Mouse (Mus musculus) gastrocnemius, adult 18-20 months (tissue): Measurements from ENCODE around the gene Spag7. TPM values are rescaled to one million over a fixed set of nuclear protein-coding genes. Genes with fewer than 3 reads are reported as not detected.

Source experiments
- DNase-seq: peaks from one replicate; pipeline ENCODE4 v3.0.0; 2021; ENCODE audit warnings: low spot score
- total RNA-seq, 2 experiments: library from RNA; stranded (reverse); gene quantifications; 2 replicates each; pipeline ENCODE4 v1.2.3; 2021

The Spag7 gene
- total RNA-seq, 2 experiments from 2014 or later, result 83.4 to 103 TPM

DNA sequence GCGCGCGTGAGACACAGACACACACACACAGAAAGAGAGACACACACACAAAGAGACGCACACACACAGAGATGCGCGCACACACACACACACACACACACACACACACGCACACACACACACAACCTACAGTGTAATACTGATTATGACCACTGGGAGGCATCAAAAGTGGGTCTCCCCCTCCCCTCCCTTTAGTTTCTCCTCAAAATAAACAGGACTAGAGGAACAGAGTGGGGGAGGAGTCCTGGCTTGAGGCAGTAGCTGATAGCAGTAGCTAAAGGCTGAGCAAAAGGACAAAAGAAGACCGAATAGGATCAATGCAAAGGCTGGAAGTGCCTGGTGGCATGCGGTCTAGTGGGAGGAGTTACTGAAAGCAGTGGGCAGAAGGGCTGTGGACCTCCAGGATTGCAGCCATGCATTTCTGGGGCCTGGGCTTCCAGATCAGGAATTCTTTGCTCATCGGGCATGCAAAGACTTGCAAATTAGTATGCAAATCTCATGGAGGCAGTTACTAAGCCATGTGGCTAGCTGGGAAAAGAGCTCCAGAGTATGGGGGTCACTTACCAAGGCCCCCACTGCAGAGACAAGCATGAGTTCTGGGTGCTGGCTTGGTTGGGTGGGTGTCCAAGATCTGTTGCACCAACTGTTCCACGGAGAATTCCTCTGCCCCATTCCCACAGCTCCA lies 12.8 kb upstream of the Spag7 start:
- no peak for DNase-seq

GRCm38 (mm10) chr11:70681170-70681569 lies 12.0 kb upstream of the Spag7 start:
- no peak for DNase-seq

DNA sequence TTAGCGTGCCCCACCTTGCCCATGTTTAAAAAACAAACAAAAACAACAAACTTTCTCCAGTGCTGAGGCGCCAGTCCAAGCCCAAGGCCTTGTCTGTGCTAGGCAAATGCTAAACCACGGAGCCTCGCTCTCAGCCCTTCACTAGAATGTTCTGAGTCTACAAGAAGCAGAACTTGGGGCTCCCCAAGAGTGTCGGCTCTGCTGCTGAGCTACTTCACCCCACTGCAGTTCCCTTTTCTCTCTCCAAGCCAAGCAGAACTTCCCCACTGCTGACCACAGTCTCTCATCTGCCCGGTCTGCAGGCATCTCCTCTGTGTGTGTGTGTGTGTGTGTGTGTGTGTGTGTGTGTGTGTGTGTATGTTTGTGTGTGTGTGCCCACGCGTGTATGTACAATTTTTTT lies 10.7 kb upstream of the Spag7 start:
- no peak for DNase-seq

- DNase-seq, result no peak
These were observed 10.1 kb upstream of the Spag7 start for GRCm38 (mm10) chr11:70679361-70679760.

GRCm38 (mm10) chr11:70678576-70678975 lies 9.4 kb upstream of the Spag7 start:
- DNase-seq, result no peak

DNA sequence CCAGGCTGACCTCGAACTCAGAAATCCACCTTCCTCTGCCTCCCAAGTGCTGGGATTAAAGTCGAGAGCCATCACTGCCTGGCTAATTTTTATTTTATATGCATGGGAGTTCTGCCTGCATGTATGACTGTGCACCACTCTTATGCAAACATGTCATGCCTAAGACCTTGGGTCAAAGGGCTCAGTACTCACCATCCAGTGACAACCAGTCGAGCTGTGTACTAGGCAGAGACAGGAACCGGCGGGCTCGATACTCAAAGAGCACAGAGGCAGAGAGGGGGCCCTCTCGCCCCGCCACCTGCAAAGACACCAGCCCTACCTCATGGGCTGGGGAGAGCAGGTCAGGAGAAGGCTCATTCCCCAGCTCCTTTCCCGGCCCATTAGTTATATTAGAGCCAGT lies 8.9 kb upstream of the Spag7 start:
- no peak for DNase-seq

DNA sequence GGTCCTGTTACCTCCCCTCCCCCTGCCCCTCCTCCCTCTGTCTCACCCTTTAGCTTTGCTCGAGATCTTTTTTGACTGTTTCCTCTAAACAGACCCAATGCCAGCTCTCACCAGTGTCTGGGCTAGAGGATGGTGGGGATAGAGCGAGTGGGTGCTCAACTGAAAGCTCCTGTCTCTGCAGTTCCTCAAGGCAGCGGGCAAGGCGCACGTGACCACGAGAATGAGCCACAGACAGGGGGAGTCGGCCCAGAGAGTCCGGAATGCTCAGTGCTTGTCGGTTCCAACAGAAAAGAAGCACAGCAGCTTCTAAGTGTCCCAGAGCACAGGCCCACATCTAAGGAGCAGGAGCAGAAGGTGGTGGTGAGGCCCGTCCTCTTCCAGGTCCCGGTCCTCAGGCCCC lies 5.3 kb upstream of the Spag7 start:
- DNase-seq, result no peak

GRCm38 (mm10) chr11:70674014-70674413 lies 4.8 kb upstream of the Spag7 start:
- DNase-seq, result no peak

DNA sequence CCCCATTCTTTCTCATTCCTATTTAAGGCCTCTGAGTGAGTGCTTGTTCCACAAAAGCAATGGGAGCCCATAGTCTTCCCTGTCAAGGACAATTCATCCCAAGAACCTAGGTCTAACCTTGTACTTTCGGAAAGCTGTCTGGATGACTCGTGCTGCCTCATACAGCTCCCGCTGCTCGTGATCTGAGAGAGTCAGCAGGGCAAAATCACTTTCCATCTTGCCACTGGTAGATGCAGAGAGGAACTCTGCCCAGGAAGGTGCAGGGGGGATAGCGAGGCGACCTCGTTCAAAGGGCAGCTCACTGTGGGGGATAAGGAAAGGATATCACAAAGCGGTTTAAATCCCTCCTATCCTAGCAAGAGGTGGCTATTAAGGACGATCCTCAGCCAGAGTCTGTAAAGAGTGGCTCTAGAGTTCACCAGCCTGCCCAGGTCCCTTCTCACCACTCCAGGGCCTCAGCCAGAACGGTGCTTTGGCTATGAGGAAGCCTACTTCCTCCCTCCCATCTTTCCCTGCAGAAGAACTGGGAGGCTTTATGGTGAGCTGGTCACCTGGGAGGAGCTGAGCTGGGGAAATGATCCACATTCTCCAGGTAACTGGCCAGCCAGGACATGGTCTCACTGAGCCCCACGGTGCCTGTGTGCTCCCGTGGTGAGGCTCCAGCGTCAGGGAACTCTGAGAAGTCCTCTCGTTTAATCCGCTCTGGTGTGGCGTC lies 2.3 kb upstream of the Spag7 start:
- no peak for DNase-seq

- DNase-seq, result no peak
These were observed 1.3 kb upstream of the Spag7 start for GRCm38 (mm10) chr11:70670483-70670882.

DNA sequence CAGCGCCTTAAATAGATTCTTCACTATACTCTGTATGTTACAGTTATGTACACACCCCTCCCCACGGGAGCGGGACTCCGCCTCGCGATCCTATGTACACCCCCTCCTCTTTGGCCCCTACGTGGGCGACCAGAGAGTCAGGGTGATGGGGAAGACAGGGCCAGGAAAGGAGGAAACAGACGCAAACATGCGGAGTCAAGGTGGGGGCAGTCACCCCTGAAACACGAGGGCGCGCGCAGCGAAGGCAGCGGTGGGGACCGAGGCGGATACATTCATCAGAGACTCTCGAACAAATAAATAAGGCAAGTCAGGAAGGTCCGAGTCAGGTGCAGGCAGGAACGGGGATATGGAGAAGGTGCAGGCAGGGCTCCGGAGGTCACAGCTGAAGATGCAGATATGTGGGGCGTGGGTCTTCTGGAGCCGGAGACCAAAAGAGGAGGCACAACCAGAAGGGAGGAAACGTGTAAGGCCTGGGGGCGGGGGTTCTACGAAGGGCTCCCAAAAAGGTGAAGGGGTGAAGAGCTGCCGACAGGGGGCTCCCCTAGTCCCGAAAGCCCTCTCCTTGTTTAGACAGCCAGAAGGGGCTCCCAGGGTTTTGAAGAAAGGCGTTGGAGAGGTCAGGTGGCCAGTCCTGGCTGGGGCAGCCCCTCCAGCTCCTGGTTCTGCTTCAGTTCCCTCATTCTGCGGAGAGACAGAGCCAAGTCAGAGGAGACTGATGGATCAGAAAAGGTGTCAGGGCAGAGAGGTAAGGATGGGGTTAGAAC lies 548 bp upstream of the Spag7 start:
- peak; percentile 71 for DNase-seq

DNA sequence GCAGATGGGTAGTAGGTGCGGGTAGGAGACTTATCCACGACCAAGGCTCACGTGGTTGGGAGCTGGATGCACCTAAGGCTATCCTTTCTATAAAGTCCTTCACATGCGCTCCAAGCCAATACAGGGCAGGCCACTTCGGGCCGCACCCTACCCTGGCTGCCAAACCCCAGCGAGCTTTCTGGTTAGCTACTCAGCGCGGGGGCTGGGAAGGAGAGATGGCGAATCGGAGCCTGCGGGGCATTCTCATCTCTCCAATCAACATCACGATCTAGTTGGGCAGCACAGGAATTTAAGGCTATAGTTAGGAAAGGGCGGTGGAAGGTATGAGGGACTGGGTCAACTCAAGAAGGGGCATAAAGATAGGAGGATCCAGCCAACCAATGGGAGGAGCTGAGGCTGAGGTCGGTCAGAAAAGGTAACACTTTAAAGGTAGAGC lies 863 bp downstream of the Spag7 start:
- no peak for DNase-seq

GRCm38 (mm10) chr11:70667271-70668150 lies 1.7 kb downstream of the Spag7 start:
- DNase-seq, result no peak

DNA sequence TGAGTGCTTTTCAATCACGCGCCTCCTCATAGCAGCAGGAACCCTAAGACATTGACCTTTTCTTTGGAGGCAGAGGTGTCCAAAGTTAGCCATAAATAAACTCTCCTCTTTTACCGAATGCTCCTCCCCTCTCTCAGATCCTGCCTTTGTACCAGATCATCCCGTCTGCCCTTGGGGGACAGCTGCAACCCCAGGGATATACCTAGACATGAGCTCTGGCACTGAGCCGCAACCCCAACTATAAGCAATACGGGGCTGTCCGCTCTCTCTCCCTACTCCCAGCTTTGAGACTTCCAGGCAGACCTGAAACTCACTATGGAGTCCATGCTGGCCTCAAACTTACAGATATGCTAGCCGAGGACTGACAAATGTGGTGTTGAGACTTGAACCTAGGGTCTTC lies 2.5 kb downstream of the Spag7 start:
- no peak for DNase-seq

- no peak for DNase-seq
These were observed 4.5 kb downstream of the Spag7 start for GRCm38 (mm10) chr11:70664741-70665140.

DNA sequence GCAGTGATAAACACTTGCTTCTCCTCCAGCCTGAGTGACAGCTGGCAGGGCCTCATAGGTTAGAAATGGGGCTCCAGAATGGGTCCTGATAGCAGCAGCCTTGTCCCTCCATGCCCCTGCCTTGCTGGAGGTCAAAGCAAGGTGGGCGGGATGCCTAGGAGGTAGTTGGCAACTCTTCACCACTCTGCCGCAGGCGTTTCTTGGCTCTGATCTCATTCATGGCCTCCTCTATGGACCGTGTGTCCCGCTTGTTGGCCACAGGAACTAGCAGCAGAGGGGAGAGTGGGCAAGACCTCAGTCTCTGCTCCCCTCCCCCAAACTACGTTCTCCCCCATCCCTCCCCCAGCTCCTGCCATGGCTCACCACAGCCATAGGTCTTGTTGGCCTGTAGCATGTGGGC lies 5.3 kb downstream of the Spag7 start:
- peak; percentile 67 for DNase-seq

DNA sequence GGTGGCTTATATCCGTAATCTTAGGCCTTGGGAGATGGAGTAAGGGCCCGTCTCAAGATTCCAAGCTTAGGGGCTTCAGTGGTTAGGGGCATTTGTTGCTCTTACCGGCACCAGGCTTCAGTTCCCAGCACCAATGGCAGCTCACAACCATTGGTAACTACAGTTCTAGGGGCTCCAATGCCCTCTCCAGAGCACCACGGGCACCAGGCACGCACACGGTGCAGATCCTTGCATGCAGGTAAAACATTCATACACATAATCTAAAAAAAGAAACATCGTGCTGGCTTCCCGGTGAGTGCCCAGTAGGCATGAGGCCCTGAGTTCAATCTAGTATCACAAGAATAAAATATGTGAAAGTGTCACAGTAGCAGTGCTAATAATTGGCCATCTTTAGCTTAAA lies 6.1 kb downstream of the Spag7 start:
- no peak for DNase-seq

DNA sequence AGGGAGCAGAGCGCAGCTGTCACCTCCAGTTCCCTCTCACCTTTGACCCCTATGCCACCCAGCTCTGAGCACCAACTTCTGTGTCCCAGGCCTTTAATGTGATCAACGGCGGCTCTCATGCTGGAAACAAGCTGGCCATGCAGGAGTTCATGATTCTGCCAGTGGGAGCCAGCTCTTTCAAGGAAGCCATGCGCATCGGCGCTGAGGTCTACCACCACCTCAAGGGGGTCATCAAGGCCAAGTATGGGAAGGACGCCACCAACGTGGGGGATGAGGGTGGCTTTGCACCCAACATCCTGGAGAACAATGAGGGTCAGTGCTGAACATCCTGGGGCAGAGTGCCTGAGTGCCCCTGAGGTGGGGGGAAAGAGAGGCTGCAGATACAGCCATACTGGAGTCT lies 8.6 kb downstream of the Spag7 start:
- DNase-seq, result no peak

- DNase-seq, result no peak
These were observed 10.3 kb downstream of the Spag7 start for GRCm38 (mm10) chr11:70658942-70659341.

DNA sequence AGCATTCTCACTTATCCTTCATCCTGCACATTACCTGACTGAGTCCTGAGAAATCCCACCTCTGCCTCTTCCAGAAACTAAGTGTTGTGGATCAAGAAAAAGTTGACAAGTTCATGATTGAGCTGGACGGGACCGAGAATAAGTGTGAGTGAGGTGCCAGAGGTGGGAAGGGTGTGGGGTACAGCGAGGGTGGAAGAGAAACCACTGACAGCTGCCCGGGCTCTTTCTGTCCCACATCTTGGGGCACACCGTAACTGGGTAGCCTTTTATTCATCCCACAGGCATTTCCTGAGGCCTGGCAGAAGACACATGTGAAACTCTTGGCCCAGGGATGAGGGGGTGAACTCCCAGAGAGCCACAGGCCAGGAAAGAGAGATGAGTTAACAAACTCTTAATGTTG lies 10.7 kb downstream of the Spag7 start:
- DNase-seq, result no peak

DNA sequence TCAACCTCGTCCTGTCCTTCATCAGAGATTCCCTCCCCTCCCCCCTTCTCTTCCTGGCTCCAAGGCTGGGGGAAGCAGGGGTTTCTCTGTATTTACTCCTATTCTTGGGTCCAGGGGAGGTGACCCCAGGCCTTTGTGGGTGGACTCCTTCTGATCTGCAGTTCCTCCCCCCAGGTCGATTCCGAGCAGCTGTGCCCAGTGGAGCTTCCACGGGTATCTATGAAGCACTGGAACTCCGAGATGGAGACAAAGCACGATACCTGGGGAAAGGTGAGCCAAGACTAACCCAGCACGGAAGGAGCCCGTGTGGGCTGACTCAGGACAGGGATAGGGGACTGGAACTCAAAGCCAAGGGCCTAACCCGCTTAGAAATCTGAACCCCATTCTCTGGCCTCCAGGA lies 11.2 kb downstream of the Spag7 start:
- no peak for DNase-seq

- peak; percentile 70 for DNase-seq
These were observed 11.6 kb downstream of the Spag7 start for GRCm38 (mm10) chr11:70657573-70657972.
